Mouse (Mus musculus) adrenal gland, adult (tissue): ENCODE measurements around the gene Sema4b.

ENCODE experiments used
- DNase-seq, 2 experiments: peaks; one replicate each; pipeline ENCODE4 v3.0.0; 2022 to 2023; ENCODE audit warnings: low spot score in 1 of 2; ENCODE audit not compliant: inconsistent age in 2 of 2

Sema4b gene

GRCm38 (mm10) chr7:80177438-80177837 is 9.2 kb upstream of the Sema4b start:
- peak in 1 of 2 experiments; percentile 49 for DNase-seq

- DNase-seq: peak; percentile 84 to 87
These were observed 8.5 kb upstream of the Sema4b start for GRCm38 (mm10) chr7:80178037-80178729.

- DNase-seq: no peak
These were observed 7.3 kb upstream of the Sema4b start for GRCm38 (mm10) chr7:80179327-80179726.

- DNase-seq: no peak
These were observed 6.9 kb upstream of the Sema4b start for GRCm38 (mm10) chr7:80179790-80180189.

GRCm38 (mm10) chr7:80180202-80180601 is 6.4 kb upstream of the Sema4b start:
- DNase-seq: no peak

- peak in 1 of 2 experiments; percentile 70 for DNase-seq
These were observed 5.6 kb upstream of the Sema4b start for GRCm38 (mm10) chr7:80181078-80181477.

- DNase-seq: peak in 1 of 2 experiments; percentile 39
These were observed 4.5 kb upstream of the Sema4b start for GRCm38 (mm10) chr7:80182139-80182538.

- no peak for DNase-seq
These were observed 3.2 kb upstream of the Sema4b start for GRCm38 (mm10) chr7:80183466-80183865.

GRCm38 (mm10) chr7:80183969-80184368 is 2.7 kb upstream of the Sema4b start:
- DNase-seq: peak in 1 of 2 experiments; percentile 48

- DNase-seq: peak; percentile 29 to 84
These were observed 2.1 kb upstream of the Sema4b start for GRCm38 (mm10) chr7:80184551-80184950.

GRCm38 (mm10) chr7:80184968-80185367 is 1.7 kb upstream of the Sema4b start:
- DNase-seq: peak; percentile 59 to 88

- peak; percentile 91 to 95 for DNase-seq
These were observed 620 bp upstream of the Sema4b start for GRCm38 (mm10) chr7:80186021-80186420.

- no peak for DNase-seq
These were observed 860 bp downstream of the Sema4b start for GRCm38 (mm10) chr7:80187501-80187900.

GRCm38 (mm10) chr7:80188579-80189125 is 2.0 kb downstream of the Sema4b start:
- DNase-seq: no peak

- DNase-seq: peak; percentile 65 to 90
These were observed 2.7 kb downstream of the Sema4b start for GRCm38 (mm10) chr7:80189147-80189933.

GRCm38 (mm10) chr7:80191455-80191854 is 4.8 kb downstream of the Sema4b start:
- DNase-seq: peak; percentile 58 to 77

GRCm38 (mm10) chr7:80192226-80193061 is 5.8 kb downstream of the Sema4b start:
- peak; percentile 89 to 97 for DNase-seq

- peak; percentile 13 to 48 for DNase-seq
These were observed 7.5 kb downstream of the Sema4b start for GRCm38 (mm10) chr7:80193941-80194739.

- no peak for DNase-seq
These were observed 8.5 kb downstream of the Sema4b start for GRCm38 (mm10) chr7:80195146-80195545.

GRCm38 (mm10) chr7:80195576-80196263 is 9.1 kb downstream of the Sema4b start:
- DNase-seq: peak; percentile 57 to 79
